Mouse (Mus musculus) A20 (cell line): ENCODE results near the gene Fgd3.

Experiments used
- DNase-seq: peaks from one replicate; pipeline ENCODE4 v3.0.0-alpha.2; 2011; ENCODE audit warnings: low read depth, low spot score

Fgd3 gene

DNA sequence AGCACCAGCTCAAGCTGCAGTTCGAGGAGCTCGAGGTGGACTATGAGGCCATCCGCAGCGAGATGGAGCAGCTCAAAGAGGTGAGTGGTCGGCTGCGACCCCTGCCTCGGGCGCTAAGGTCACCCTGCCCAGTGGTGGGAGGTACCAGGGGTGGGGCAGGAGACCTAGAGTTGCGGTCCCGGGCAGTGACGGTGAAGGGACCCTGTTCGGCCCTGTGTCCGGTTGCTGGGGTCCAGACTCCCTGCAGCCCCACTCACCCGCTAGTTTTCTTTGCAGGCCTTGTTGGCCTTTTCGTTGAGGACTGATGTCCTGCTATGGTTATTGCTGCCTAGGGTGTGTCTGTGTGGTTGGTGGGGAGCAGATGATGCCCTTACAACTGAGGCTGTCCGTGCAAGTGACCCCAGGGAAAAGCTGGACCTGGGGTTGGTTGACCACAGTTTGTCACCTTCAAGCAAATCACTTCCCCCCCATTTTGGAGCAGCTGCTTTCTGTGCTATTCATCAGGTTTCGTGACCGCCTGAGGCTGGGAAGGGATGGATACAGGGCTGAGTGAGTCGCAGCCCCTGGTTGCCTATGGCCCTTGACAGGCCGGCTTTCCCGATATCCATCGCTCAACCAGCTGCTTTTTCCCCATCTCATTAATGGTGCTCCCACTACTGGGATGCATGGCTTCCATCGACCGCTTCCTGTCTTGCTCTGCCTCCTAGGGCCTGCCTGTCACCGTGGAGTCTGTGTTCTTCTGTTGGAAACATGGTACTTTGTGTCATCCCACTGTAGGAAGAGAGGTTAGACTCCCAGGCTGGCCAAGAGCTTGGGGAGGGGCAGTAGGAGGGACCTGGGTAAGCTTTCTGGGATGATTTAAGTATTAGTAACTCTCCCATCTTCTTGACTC lies 22.0 kb upstream of the Fgd3 start:
- peak; percentile 42 for DNase-seq

DNA sequence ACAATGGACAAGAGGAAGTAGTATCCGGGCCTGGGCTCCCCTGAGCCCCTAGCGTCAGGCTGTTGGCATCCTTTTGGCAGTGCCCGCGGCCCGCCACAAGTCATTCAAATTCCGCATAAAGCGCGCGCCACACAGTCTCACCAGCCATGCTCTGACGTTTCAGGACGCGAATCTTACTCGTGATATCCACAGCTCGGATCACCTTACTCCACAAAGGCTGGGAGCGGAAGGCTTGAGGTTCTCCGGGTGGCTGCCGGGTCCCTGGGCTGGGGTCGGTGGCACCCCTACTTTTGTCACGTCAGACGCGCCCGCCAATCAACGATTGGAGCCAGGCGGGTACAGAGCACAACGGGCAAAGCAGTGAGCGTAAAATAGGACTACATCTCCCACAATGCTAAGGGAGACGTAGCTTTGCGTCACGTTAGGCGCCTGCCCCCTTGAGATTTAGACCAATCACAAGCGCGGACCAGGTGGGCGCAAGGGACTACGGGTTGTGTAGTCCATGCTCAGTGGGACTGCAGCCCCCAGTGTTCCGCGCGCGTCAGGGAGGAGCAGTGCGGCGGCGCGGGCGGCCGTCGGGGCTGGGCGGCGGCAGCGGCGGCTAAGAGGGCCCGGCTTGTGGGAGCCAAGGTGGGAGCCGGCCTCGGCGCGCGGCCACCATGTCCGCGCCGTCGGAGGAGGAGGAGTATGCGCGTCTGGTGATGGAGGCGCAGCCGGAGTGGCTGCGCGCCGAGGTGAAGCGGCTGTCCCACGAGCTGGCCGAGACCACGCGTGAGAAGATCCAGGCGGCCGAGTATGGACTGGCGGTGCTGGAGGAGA lies 21.1 kb upstream of the Fgd3 start, which contains the start of gene Bicd2:
Gene Bicd2 (plus strand): TSS at position 574 of the 819 bp plus-strand sequence.
- peak; percentile 98 for DNase-seq

DNA sequence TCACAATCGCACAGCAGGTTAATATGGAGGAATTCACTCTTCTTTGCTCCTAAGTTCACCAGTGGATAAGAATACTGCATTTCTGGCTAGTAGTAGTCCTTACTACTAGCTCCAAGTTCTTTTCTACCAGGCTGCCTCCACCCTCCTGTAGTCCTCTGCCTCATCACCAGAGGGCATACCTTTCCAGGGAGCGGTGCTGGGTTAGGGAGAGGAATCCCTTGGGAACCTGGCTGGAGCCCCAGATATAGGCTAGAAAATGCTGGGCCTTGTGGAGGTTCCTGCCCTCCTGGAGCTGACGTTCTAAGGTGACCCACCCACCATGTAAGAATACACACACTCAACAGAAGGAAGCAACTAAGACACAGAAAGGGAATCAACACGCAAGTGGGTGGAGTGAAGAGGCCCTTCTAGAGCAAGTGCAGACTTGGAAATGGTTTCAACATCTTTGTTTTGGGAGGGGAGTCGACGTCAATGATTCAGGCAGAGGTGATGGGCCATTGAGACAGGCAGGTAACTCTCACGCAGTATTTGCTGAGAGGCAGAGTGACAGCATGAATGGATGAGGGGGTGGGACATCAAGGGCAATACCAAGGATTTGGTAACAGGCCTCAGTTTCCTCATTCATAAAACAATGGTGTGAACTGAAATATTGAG lies 18.9 kb upstream of the Fgd3 start:
- no peak for DNase-seq

DNA sequence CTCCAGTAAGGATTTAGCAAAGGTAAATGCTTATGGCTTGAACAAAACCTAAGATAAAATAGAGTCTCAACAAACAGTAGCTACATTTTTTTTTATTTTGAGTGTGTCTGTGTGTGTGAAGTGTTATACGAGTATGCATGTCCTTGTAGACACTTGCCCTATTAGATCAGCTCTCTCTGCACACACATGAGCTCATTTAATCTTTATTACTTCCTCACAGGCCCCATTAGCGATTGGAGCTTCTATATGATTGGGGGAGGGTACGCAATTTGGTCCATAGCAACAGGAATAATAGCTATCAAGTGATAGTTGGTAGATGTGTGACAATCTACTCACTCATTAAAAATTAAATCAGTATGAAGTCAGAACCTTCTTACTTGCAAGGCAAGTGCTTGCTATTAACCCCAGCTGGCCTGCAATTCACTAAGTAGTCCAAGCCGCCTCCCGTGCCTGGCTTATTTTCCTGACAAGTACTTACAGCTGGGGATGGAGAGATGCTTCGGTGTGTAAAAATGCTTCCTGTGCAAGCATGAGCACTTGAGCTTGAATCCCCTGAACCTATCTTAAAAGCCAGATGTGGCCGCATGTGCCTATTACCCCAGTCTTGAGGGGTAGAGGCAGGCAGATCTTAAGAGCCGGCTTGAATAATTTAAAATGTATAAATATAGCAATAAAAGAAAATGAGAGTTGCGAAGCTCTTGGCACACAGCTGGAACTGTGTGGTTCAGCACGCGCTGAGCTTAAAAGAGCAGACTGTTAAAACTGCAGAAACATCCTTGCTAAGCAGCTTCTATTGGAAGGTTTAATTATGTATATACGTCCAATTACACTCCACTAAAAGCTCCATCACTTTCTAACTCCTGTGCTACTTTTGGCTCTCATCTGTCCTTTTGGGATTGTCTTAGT lies 15.2 kb upstream of the Fgd3 start:
- no peak for DNase-seq

DNA sequence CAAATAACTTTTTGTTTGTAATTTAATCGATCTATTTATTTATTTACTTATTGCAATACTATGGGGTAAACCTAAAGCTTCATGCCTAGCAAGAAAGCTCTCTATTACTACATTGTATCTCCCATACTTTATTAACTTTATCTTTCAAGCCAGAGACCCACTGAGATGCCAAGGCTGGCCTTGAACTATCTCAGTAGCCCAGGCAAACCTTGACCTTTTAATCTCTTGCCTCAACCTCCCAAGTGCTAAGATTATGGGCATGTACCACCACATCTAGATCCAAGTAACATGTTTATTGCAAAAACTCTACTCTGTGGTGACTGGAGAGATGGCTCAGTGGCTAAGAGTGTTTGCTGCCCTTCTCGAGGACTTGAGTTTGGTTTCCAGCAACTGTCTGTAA lies 13.1 kb upstream of the Fgd3 start:
- DNase-seq: no peak

DNA sequence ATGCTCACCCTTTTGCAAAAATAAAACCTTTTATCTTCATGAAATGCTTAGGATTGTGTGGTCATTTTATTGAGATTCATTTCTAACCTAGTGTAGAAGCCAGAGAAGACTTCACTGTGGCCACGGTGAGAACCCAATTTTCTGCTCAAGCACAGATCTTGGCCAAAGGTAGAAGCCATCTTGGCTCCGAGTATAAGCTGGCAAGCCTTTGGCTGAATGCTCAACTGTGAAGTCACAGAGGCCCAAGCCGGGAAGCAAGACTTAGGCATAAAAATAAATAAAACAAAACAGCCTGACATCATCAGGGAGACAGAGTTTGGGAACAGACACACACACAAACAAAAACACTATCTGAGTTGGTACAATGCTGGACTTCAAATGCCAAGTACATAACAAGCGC lies 8.0 kb upstream of the Fgd3 start:
- no peak for DNase-seq

DNA sequence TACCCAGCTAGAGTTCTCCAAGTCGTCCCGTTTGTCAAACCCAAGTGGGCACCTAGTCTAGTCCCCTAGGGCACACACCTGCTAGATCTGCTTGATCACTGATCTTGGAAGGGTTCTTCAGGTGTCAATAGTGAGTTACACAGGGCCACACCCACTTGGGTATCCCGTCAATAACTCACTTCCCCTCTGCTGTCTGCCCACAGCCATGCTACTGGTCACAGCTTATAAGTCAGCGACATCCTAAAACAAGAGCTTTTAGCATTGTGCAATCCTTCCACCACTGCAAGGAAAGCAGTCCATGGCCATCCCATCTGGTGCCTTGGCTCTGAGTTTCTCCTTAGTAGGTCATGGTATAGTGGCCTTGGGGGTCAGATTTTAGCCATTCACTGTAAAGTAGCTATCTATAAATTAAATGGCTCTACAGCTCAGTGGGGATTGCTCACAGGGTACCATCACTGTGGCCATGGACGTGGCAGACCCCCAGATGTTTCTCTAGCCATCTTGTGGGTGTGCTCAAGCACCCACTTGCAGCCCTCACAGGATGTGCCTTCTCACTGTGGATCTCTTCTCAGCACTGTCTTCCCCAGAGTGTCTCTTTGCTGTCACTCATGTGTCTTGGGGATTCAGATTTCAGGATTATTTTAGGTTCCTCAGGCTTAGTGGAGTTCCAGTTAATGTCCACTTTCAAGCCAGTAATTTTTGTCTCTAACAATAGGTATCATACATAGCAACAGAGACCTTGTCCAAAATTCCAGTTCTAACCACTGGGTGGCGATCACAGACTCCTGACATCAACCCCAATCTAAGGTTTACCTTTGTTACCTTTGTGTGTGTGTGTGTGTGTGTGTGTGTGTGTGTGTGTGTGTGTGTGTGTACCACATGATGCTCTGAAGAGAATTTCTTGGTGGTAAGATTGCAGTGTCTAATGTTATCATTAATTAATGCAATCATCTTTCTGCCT lies 6.4 kb upstream of the Fgd3 start:
- peak; percentile 66 for DNase-seq

DNA sequence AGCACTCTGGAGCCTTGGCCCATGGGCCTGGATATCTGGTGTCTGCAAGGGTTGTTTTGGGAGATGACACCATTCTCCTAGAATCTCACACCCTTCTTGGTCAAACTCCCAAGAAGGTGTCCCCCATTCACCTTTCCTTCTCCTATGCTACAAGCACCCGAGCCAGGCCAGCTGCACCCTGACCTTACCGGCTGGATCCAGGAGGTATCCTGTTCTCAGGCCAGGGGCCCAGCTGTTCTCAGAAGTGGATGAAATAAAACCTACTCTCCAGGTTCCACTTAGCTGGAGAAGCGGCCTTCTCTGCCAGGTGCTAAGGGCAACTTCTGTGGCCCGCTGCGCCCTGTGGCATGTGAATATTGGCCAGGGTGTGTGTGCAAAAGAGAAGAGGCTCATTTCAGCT lies 4.8 kb upstream of the Fgd3 start:
- no peak for DNase-seq

DNA sequence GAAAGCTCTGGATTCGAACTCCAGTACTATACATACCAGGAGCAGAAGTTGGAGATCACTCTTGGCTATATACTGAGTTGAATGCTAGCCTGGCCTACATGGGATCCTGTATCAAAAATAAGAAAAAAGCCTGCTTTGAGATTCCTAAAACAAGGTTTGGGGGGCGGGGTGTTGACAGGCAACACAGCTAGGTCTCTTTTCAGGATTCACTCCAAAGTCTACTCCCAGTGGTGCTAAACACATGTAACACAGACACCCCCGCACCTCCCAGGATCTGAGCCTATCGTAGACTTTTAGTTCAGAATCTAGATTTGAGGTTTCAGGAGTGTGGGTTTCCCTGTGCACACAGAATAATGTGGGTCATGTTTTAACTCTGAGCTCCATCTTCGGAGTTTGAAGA lies 2.6 kb upstream of the Fgd3 start:
- no peak for DNase-seq

DNA sequence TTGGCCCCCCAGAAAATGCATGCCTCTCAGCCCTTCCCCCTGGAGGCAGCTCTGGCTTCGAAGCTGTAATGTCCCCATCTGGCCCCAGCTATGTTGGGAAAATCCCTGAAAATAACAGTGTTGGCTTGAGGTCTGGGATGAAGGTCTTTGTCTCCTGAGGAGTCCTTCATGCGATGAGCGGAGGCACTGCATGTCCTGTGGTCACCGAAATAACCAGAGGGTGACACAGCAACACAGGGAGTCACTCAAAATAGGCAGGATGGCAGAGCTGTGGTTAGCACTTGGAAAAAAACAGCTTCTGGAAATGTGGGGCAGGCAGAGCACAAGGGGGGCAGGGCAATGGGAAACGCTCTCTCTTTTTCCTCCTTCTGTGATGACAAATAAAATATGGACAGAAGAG lies 2.1 kb upstream of the Fgd3 start:
- no peak for DNase-seq

DNA sequence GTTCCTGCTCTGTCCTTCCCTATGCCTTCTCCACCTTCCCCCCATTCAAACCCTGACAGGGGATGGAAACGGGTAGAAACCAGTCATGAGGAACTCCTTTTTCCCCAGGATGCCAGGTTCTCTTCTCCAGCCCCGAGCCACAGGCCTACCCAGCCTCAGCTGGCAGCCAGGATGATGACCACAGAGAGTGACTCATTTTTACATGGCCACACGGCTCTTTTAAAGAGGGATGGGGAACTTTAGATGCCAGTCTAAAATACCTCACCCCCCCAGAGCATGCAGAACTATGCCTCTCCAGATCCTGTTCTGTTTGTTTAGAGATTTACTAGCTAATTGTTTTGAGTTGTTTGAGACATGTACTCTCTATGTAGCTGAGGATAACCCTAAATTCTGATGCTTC lies 1.3 kb upstream of the Fgd3 start:
- DNase-seq: no peak

DNA sequence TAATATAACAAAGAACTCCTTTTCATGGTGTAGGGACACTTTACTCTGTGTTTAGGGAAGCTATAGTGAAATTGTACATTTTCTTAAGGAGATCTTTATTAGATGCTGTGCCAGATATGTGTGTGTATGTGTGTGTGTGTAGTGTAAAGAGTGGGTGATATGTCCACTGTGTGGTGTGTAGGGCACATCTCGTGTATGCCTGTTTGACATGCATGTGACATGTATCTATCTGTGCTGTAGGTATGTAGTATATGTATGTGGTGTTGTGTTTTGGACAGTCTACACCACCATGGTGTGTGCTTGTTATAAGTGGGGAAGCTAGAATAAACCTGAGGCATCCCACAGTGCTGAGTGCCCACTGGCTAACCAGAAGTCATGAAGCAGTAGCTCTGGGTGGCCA lies 403 bp upstream of the Fgd3 start:
- DNase-seq: no peak

DNA sequence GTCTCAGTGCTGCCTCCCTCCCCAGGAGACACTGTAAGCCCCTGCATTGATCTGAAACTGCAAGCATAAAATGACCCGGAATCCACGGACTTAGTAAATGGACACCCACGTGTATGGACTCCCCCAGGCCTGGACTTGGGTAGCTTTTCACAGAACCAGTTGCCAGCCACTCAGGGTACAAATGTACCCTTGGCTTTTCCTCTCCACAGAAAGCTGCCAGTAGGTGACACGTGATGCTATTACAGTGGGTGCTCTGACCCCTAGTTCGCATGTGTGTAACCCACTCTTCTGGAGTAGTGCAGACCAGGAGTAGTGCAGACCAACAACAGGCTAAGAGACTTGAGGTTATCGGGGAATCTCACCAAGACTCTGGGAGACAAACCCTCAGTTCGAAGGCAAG lies 2.2 kb downstream of the Fgd3 start:
- no peak for DNase-seq

DNA sequence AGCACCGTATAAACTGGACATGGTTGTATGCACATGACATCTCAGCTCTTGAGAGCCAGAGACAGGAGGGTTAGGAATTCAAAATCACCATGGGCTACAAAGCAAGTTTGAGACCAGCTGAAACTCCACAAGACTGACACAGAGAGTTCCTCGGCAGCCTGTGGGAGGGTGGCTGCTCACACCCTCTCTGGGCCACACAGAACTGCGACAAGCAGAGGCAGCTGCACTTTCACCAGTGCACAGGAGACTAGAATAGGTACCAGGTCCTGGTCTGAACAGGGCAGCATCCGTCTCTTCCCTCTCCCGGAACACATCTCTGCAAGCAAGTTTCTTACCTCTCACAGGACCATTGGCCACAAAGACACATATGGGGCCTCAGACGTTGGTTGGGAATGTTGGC lies 2.6 kb downstream of the Fgd3 start:
- no peak for DNase-seq

DNA sequence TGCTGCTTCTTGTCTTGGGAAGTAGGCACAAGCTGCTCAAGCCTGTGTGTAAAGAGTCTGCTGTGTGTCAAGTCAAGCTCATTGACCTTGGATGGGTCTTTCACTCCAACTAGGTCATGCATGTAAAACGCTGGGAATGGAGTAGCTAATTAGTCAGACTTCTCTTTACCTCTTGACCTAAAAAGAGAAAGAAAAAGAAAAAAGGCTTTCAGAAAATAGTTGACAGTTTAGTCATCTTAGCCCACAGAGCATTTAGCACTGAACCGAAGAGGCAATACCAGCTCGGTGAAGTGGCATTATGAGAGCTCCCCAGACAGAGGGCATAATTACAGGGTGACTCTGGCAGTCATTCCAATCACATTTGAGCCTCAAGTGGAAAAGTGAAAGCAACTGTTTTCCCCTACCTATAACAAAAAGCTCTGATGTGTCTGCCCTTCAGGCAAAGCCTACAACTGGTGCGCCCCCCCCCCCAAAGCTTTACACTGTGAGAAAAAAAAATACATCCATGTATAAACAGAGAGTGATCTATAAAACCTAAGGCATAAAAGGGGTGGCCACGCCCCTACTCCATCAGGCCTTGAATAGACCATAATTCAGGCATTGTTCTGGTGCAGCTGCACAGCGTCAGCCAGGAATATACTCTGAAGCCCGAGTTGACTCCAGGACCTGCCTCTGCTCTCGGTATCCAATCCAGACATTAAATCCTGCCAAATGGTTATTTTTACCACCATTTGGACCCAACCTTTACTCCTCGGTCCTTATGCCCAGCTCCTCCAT lies 3.5 kb downstream of the Fgd3 start:
- no peak for DNase-seq

DNA sequence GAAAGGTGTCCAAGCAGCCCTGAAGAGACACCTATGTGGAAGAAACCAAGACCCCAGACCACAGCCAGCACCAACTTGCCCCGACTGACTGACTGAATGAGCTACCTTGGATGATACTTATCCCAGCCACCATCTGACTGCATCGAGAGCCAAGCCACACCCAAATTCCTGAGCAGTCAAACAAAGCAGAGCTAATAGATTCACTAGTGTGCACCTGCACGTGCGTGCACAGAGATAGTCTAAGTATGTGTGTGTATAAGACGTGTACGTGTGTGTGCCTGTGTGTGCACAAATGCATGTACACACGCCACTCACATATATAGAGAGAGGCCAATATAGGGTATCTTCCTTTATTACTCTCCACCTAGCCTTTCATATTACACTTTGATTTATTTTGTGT lies 8.5 kb downstream of the Fgd3 start:
- no peak for DNase-seq

DNA sequence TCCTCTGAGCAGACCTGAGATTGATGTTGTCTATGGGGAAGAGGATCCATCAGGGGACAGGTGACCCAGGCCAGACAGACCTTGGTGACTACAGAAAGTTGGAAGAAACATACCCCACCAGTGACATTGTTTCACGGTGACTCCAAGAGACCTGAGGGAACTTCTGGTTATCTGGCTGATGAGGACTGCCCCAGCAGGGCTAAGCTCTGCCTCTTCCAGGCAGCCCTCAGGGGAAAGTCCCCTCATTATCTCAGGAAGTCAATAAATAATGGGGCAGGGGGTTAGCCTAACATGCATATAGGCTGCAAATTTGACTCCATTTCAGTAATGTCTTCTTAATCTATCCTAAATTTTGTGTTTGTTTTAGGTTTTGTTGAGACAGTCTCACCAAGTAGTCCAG lies 10.6 kb downstream of the Fgd3 start:
- no peak for DNase-seq

DNA sequence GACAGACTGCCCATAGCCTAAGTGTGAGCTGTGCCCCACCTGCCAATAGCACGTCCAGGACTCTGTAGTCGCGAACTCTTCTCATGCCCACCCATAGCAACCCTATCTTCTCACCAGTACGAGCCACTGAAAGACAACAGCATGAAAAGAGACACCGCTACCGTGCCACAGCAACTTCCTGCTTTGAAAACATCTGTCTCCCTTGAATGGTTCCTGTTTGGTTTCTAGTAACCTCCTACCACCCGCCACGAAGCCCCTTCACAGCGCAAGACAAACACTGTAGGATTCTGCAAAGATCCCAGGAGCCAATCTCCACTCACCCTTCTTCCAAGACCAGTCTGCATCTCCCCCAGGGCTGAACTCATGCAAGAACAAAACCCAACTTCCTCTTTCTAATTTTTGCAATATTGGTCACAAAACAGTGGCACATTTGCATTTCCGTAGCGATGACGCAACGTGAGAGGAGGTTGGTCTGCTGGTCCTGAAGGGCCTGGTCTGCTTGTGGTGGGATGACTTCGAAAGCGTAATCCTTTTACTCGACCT lies 11.2 kb downstream of the Fgd3 start:
- DNase-seq: peak; percentile 93

DNA sequence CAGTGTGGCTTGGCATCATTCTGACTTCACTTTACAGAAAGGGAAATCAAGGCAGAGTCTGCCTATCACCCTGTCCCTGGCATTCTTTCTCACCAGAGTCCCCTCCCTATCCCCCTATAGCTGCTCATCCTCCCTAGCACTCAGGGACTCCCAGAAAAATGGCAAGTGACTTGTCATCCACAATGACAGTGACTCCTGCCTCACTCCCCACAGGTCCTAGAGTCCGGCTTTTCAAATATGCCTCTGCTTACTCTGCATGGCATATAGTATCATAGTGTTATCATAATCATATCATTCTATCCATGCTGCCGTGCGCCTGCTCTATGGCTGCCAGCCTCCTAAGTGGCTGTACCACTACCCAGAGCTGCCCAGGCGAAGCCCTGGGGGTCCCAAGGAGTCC lies 11.9 kb downstream of the Fgd3 start:
- DNase-seq: no peak
